Mouse (Mus musculus) ES-E14 (cell line): ENCODE results near the gene Pkib. TPM values are rescaled to one million over a fixed set of nuclear protein-coding genes. Genes with fewer than 3 reads are reported as not detected.

Experiments
- DNase-seq: peaks from one replicate; pipeline ENCODE4 v3.0.0-alpha.2; 2013; ENCODE audit warnings: low read depth, low spot score
- H3K27ac ChIP-seq: 2 replicates; pipeline ENCODE4 v1.5.1; 2012; ENCODE audit warnings: low read depth, mild to moderate bottlenecking, low read length, moderate library complexity, mixed read lengths; ENCODE audit not compliant: poor library complexity, insufficient read depth, severe bottlenecking
- H3K36me3 ChIP-seq: 2 replicates; pipeline ENCODE4 v1.6.1; 2012; ENCODE audit warnings: mild to moderate bottlenecking, low read length, moderate library complexity, mixed read lengths; ENCODE audit not compliant: control insufficient read depth, poor library complexity, insufficient read depth, severe bottlenecking
- H3K4me1 ChIP-seq, 2 experiments: fragments of 150-350 bp in 1 of 2; sonication (generic) in 1 of 2; 2 replicates each; pipeline ENCODE4 v1.6.1; 2012; ENCODE audit warnings: low read length in 2 of 2, mild to moderate bottlenecking in 1 of 2, mixed read lengths in 1 of 2; ENCODE audit not compliant: control insufficient read depth in 2 of 2, insufficient read depth in 2 of 2, poor library complexity in 1 of 2
- H3K4me3 ChIP-seq, 2 experiments: fragments of 150-350 bp in 1 of 2; sonication (generic) in 1 of 2; 2 replicates each; pipeline ENCODE4 v1.5.1; 2012; ENCODE audit warnings: low read length in 2 of 2, low read depth in 1 of 2, mild to moderate bottlenecking in 1 of 2, mixed read lengths in 1 of 2; ENCODE audit not compliant: insufficient read depth in 1 of 2, poor library complexity in 1 of 2, severe bottlenecking in 1 of 2
- H3K9ac ChIP-seq: 2 replicates; pipeline ENCODE4 v1.6.1; 2012; ENCODE audit warnings: low read depth, mild to moderate bottlenecking, low read length, mixed read lengths; ENCODE audit not compliant: poor library complexity, insufficient read depth, severe bottlenecking
- H3K9me3 ChIP-seq: fragments of 150-350 bp; sonication (generic); 2 replicates; pipeline ENCODE4 v1.6.1; 2012; ENCODE audit warnings: low read depth, mild to moderate bottlenecking, low read length; ENCODE audit not compliant: control insufficient read depth, insufficient read depth
- CHD2 ChIP-seq: IDR thresholded peaks from 2 replicates; pipeline ENCODE4 v1.6.1; 2014; ENCODE audit warnings: mild to moderate bottlenecking, low read depth, low read length, inconsistent platforms
- HCFC1 ChIP-seq: IDR thresholded peaks from 2 replicates; pipeline ENCODE4 v1.6.1; 2012; ENCODE audit warnings: low read length, inconsistent platforms, borderline replicate concordance; ENCODE audit not compliant: insufficient read depth
- MAFK ChIP-seq: IDR thresholded peaks from 2 replicates; pipeline ENCODE4 v1.6.1; 2014; ENCODE audit warnings: mild to moderate bottlenecking, low read depth, low read length, inconsistent platforms; ENCODE audit not compliant: insufficient read depth
- ZC3H11A ChIP-seq: IDR thresholded peaks from 2 replicates; pipeline ENCODE4 v1.6.1; 2012; ENCODE audit warnings: low read depth, mild to moderate bottlenecking, inconsistent platforms, low read length, borderline replicate concordance
- ZNF384 ChIP-seq: IDR thresholded peaks from 2 replicates; pipeline ENCODE4 v1.6.1; 2012; ENCODE audit warnings: low read depth, low read length, inconsistent platforms
- in situ Hi-C, 2 experiments: fragments of 600-800 bp; cut with MboI; formaldehyde crosslinking; loops; one replicate each; pipeline ENCODE4 v1.15.1; 2025; ENCODE audit warnings: low sequenced_read_pairs in 2 of 2, inconsistent platforms in 1 of 2; ENCODE audit not compliant: unreplicated experiment in 2 of 2
- total RNA-seq: library from RNA; depleted of rRNA; stranded (reverse); fragments of 300-350 nt; gene quantifications from 2 replicates; pipeline ENCODE4 v1.2.3, GENCODE M21; 2012

Pkib gene
- total RNA-seq, 1 experiment, result 0.76 TPM

DNA sequence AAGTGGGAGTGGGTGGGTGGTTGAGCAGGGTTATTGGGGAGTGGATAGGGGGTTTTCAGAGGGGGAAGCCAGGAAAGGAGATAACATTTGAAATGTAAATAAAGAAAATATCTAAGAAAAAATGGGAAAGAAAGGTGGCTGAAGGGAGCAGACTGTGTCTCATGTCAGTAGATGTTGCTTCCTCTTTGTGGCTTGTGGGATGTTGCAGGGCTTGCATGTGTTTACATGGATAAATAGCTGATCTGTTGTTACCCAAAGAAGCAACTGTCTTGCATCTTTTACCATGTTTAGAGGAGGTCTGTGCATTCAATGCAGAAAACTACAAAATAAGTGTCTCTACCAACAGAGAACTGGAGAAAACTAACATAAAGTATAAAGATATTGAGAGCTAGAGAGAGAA is 89.3 kb downstream of the Pkib start:
- Histone ChIP-seq H3K27ac (no peak overlapping the region), H3K9me3 (no peaks in the 10 kb centered on the region), H3K36me3 (no peaks in the 10 kb centered on the region), H3K4me1 (no peaks in the 10 kb centered on the region), H3K9ac (no peak overlapping the region), H3K4me3 (no peak overlapping the region)
- TF ChIP-seq ZC3H11A, result no peak
- TF ChIP-seq HCFC1, result no peak
- TF ChIP-seq ZNF384, result no peak
- TF ChIP-seq MAFK, result no peak
- TF ChIP-seq CHD2, result no peak
- in situ Hi-C loops, result no loop called here
- no peak for DNase-seq

DNA sequence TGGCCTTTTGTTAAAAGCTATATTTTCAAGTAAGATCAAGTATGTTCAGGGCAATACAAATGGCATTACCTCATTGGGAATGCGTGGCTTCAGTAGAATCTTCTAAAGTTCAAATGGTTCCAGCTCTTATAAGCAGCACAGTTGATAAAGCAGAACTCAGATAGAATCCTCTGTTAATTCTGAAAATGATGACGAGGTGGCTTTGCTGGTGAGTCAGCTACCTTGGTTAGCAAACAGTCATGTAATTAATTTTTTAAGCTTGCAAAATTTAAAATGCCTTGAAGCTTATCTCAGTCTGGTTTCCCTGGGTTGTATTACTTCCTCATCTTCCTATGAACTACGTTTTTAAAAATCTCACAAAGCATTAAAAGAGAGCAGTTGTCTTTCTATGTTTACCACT is 90.6 kb downstream of the Pkib start:
- Histone ChIP-seq H3K27ac (no peak overlapping the region), H3K36me3 (no peaks in the 10 kb centered on the region), H3K9ac (no peak overlapping the region), H3K4me1 (no peaks in the 10 kb centered on the region), H3K9me3 (no peaks in the 10 kb centered on the region), H3K4me3 (no peak overlapping the region)
- no peak for DNase-seq
- in situ Hi-C loops, result no loop called here
- TF ChIP-seq ZC3H11A (no peak), ZNF384 (no peak), CHD2 (no peak), HCFC1 (no peak), MAFK (no peak)

DNA sequence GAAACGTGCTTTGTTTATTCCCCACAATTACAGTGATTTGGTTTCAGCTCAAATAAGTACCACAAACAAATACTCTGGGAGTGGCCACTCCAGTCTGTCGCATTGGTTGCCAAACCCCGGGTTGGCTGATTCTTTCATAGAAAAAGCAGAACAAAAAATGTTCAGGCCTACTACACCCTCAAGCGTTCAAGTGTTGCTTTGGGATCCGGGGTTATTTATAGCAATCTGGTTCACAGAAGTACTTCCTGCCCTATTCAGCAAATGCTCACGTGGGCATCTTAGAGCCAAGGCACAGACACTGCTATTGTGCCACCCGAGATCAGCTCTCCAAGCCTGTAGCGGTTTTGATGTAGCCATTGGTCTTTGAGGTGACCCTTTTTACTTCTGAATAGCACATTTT is 95.9 kb downstream of the Pkib start:
- H3K36me3 ChIP-seq, result no peaks in the 10 kb centered on the region
- H3K4me1 ChIP-seq, result no peaks in the 10 kb centered on the region
- H3K4me3 ChIP-seq, result no peak overlapping the region
- in situ Hi-C loops, result no loop called here
- H3K27ac ChIP-seq, result no peak overlapping the region
- no peaks in the 10 kb centered on the region for H3K9me3 ChIP-seq
- no peak overlapping the region for H3K9ac ChIP-seq
- TF ChIP-seq MAFK (no peak), CHD2 (no peak), ZNF384 (no peak), ZC3H11A (no peak), HCFC1 (no peak)
- no peak for DNase-seq

DNA sequence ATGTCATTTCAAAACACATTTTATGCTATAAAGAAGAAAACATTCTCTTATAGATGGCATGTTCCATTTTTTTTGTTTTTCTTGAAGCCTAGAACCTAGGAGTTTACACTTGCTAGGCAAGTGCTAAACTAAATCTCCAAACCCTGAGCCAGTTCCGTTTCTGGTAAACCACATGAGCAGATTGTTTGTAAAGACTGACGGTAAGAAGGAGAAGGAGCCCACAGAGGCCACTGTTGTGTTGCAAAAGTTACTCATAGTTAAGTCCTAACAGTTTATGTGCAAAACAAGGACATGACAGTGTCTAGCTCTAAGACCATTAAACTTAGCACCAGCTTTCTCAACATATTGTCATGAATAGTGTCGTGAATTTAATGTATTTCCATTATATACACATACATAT is 99.9 kb downstream of the Pkib start:
- in situ Hi-C loops, result no loop called here
- Histone ChIP-seq H3K27ac (no peak overlapping the region), H3K4me3 (no peak overlapping the region), H3K36me3 (no peaks in the 10 kb centered on the region), H3K9ac (no peak overlapping the region), H3K4me1 (no peaks in the 10 kb centered on the region), H3K9me3 (no peaks in the 10 kb centered on the region)
- TF ChIP-seq MAFK, result no peak
- TF ChIP-seq CHD2, result no peak
- no peak for TF ChIP-seq HCFC1
- no peak for TF ChIP-seq ZC3H11A
- no peak for TF ChIP-seq ZNF384
- no peak for DNase-seq

DNA sequence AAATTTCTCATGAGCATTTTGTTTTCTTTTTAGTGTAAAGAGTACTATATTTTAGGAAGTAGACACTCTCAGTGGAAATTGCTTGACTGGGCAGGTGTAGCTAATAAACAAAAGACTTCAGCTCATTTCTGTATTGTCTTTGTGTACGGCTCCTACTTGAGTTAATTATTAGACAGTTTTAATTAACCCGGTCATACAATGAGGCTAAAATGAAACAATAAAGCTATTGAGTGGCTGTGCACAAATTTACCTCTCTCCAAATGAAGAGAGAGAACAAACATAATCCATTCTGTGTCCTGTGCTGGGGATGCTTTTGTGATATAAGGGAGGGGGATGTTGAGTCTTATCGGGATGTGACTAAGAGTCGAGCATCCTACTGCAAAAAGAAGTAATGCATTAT is 109.0 kb downstream of the Pkib start:
- no peak for TF ChIP-seq CHD2
- TF ChIP-seq ZC3H11A, result no peak
- no peak for TF ChIP-seq HCFC1
- no peak for TF ChIP-seq MAFK
- TF ChIP-seq ZNF384, result no peak
- no peak overlapping the region for H3K4me3 ChIP-seq
- no peak for DNase-seq
- H3K9me3 ChIP-seq, result no peaks in the 10 kb centered on the region
- in situ Hi-C loops, result no loop called here
- no peaks in the 10 kb centered on the region for H3K36me3 ChIP-seq
- no peaks in the 10 kb centered on the region for H3K4me1 ChIP-seq
- H3K9ac ChIP-seq, result no peak overlapping the region
- no peak overlapping the region for H3K27ac ChIP-seq
